Mouse (Mus musculus) CD4-positive, CD25-positive, alpha-beta regulatory T cell, adult 4 months (primary cell): ENCODE results near the gene Arhgef6. TPM values are rescaled to one million over a fixed set of nuclear protein-coding genes. Genes with fewer than 3 reads are reported as not detected.

Source experiments
- ATAC-seq: one replicate; pipeline ENCODE4 v1.8.0; 2017
- polyA plus RNA-seq, 2 experiments: library from polyadenylated mRNA; unstranded; fragments of 100-300 nt; shearing (Covaris generic); gene quantifications; one replicate each; pipeline ENCODE4 v1.2.1; 2017

Gene Arhgef6
- polyA plus RNA-seq, 2 experiments from 2014 or later: 80.3 to 107 TPM

GRCm38 (mm10) chrX:57196319-57196718 is 142.2 kb downstream of the Arhgef6 start:
- peak; percentile 84 for ATAC-seq

- ATAC-seq: peak; percentile 39
These were observed 149.2 kb downstream of the Arhgef6 start for GRCm38 (mm10) chrX:57189335-57189734.

GRCm38 (mm10) chrX:57187301-57187700 is 151.2 kb downstream of the Arhgef6 start:
- ATAC-seq: no peak

GRCm38 (mm10) chrX:57183359-57183758 is 155.2 kb downstream of the Arhgef6 start:
- no peak for ATAC-seq

- ATAC-seq: no peak
These were observed 156.1 kb downstream of the Arhgef6 start for GRCm38 (mm10) chrX:57182470-57182869.

Other genes starting within 250 kb of the Arhgef6 start
- 10 to 100 TPM; 31.4 to 42.4 TPM for gene Cd40lg, start 126.6 kb downstream of the Arhgef6 start, polyA plus RNA-seq
- 10 to 100 TPM; 74.9 to 92.2 TPM for gene Rbmx, start 54.3 kb upstream of the Arhgef6 start, polyA plus RNA-seq
- not detected for gene Gm364, start 70.4 kb upstream of the Arhgef6 start, polyA plus RNA-seq
- gene Gpr101, start 165.0 kb upstream of the Arhgef6 start, polyA plus RNA-seq: not detected